Mouse (Mus musculus): ENCODE measurements around the gene Rft1.

- no peak for TF ChIP-seq CEBPB (IDR thresholded peaks at IDR 0.05; ENCODE audit: insufficient read depth, poor library complexity, severe bottlenecking)
- TF ChIP-seq MYOD1 (IDR thresholded peaks at IDR 0.05; ENCODE audit: control insufficient read depth in 1 of 3, insufficient read length in 2 of 3, low read depth in 2 of 3), result no peak
Measured at GRCm38 (mm10) chr14:30714799-30715617, 60.8 kb downstream of the Rft1 start, which contains the start of gene Sfmbt1.

Data from myocyte (in vitro differentiated cells).